Mouse (Mus musculus) thymus, adult 2 months (tissue): ENCODE results near the gene Usp30.

ENCODE experiments used
- CTCF ChIP-seq: fragments of 200-500 bp; IDR thresholded peaks from 2 replicates; pipeline ENCODE4 v1.5.1; 2012; ENCODE audit warnings: mild to moderate bottlenecking, control low read depth, low read length, moderate library complexity, borderline replicate concordance; ENCODE audit not compliant: control insufficient read depth, poor library complexity, insufficient read depth; ENCODE audit errors: extremely low read depth
- POLR2A ChIP-seq: fragments of 200-500 bp; IDR thresholded peaks from 2 replicates; pipeline ENCODE4 v1.6.1; 2012; ENCODE audit warnings: mild to moderate bottlenecking, low read length, control low read depth, moderate library complexity; ENCODE audit not compliant: control insufficient read depth, poor library complexity, insufficient read depth; ENCODE audit errors: extremely low read depth

GRCm38 (mm10) chr5:114127374-114128349, 62.4 kb downstream of the Usp30 start, which contains the start of gene Alkbh2:
- TF ChIP-seq CTCF (peak; percentile 98), POLR2A (no peak)
